Mouse (Mus musculus) ES-Bruce4 (cell line): ENCODE results near the gene Churc1. TPM values are rescaled to one million over a fixed set of nuclear protein-coding genes. Genes with fewer than 3 reads are reported as not detected.

ENCODE experiments used
- H3K27ac ChIP-seq: 2 replicates; pipeline ENCODE4 v1.5.1; 2012; ENCODE audit warnings: low read length, inconsistent platforms; ENCODE audit not compliant: insufficient read depth
- H3K27me3 ChIP-seq: 2 replicates; pipeline ENCODE4 v1.6.1; 2012; ENCODE audit warnings: mild to moderate bottlenecking, low read length, inconsistent platforms; ENCODE audit not compliant: control insufficient read depth, poor library complexity, insufficient read depth, severe bottlenecking
- H3K36me3 ChIP-seq: 2 replicates; pipeline ENCODE4 v1.6.1; 2012; ENCODE audit warnings: inconsistent platforms, mild to moderate bottlenecking, low read length, moderate library complexity; ENCODE audit not compliant: control insufficient read depth, poor library complexity, insufficient read depth, severe bottlenecking
- H3K4me1 ChIP-seq: one replicate; pipeline ENCODE4 v1.8.1; 2011; ENCODE audit warnings: low read length; ENCODE audit not compliant: control insufficient read depth, insufficient read depth
- H3K4me3 ChIP-seq: 2 replicates; pipeline ENCODE4 v1.5.1; 2011; ENCODE audit warnings: low read depth, mild to moderate bottlenecking, low read length
- H3K9ac ChIP-seq: 2 replicates; pipeline ENCODE4 v1.6.1; 2012; ENCODE audit warnings: low read depth, mild to moderate bottlenecking, inconsistent platforms; ENCODE audit not compliant: poor library complexity, severe bottlenecking
- H3K9me3 ChIP-seq: replicated peaks from 2 replicates; pipeline ENCODE4 v1.6.1; 2012; ENCODE audit warnings: mild to moderate bottlenecking, low read length, inconsistent platforms; ENCODE audit not compliant: control insufficient read depth, poor library complexity, insufficient read depth, severe bottlenecking
- CTCF ChIP-seq: IDR thresholded peaks from one replicate; pipeline ENCODE4 v1.8.1; 2011; ENCODE audit warnings: low read depth, low read length
- EP300 ChIP-seq: IDR thresholded peaks from 2 replicates; pipeline ENCODE4 v1.6.1; 2011; ENCODE audit warnings: low read depth, low read length; ENCODE audit not compliant: insufficient read depth
- POLR2A ChIP-seq: IDR thresholded peaks from one replicate; pipeline ENCODE4 v1.8.1; 2011; ENCODE audit warnings: low read length; ENCODE audit not compliant: insufficient read depth
- polyA plus RNA-seq: library from polyadenylated mRNA; stranded (reverse); fragments of >200 nt; gene quantifications from 2 replicates; pipeline ENCODE4 v1.2.4, GENCODE M21; 2011; ENCODE audit warnings: low read depth; ENCODE audit not compliant: missing spikeins, insufficient read depth, insufficient read length

The Churc1 gene
- polyA plus RNA-seq, 1 experiment = 30.7 TPM

- H3K27me3 ChIP-seq = no peaks in the 10 kb centered on the region
- no peak overlapping the region for H3K9ac ChIP-seq
- H3K9me3 ChIP-seq = no peaks in the 10 kb centered on the region
- no peaks in the 10 kb centered on the region for H3K36me3 ChIP-seq
- H3K4me3 ChIP-seq = no peak overlapping the region
- peaks cover 5% of the 10 kb centered on the region for H3K4me1 ChIP-seq
- no peak for TF ChIP-seq POLR2A
- no peak for TF ChIP-seq CTCF
- no peak for TF ChIP-seq EP300
- H3K27ac ChIP-seq = no peak overlapping the region
Observed at GRCm38 (mm10) chr12:76813543-76813942, 48.2 kb downstream of the Churc1 start.

- no peak overlapping the region for H3K9ac ChIP-seq
- H3K4me3 ChIP-seq = no peak overlapping the region
- no peaks in the 10 kb centered on the region for H3K36me3 ChIP-seq
- no peak overlapping the region for H3K27ac ChIP-seq
- no peak for TF ChIP-seq EP300
- no peak for TF ChIP-seq CTCF
- no peak for TF ChIP-seq POLR2A
- peaks cover 8% of the 10 kb centered on the region for H3K4me1 ChIP-seq
- H3K9me3 ChIP-seq = no peaks in the 10 kb centered on the region
- no peaks in the 10 kb centered on the region for H3K27me3 ChIP-seq
Observed at GRCm38 (mm10) chr12:76814120-76814519, 48.8 kb downstream of the Churc1 start.

DNA sequence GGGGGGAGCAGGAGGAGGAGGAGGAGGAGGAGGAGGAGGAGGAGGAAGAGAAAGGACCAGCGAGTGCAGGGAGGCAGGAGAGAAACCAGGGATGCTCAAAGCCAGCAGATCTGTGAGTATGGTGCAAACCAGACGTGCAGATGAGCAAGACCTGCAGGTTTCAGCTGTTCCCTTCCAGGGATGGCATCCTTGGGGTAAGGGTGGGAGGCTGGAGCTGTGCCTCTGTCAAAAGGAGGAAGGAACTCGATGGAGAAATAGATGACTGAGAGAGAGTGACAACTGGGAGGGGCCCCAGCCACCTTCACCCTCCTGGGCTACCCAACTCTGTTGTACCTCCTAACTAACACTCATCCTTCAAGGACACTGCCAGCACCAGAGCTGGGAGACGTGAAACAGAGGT lies 51.4 kb downstream of the Churc1 start:
- H3K27me3 ChIP-seq = no peaks in the 10 kb centered on the region
- no peaks in the 10 kb centered on the region for H3K36me3 ChIP-seq
- no peak for TF ChIP-seq CTCF
- no peak for TF ChIP-seq EP300
- TF ChIP-seq POLR2A = no peak
- H3K9me3 ChIP-seq = no peaks in the 10 kb centered on the region
- peaks cover 5% of the 10 kb centered on the region for H3K4me1 ChIP-seq
- H3K9ac ChIP-seq = no peak overlapping the region
- no peak overlapping the region for H3K27ac ChIP-seq
- no peak overlapping the region for H3K4me3 ChIP-seq

GRCm38 (mm10) chr12:76817176-76817575 lies 51.8 kb downstream of the Churc1 start:
- H3K27me3 ChIP-seq = no peaks in the 10 kb centered on the region
- no peak overlapping the region for H3K4me3 ChIP-seq
- H3K36me3 ChIP-seq = no peaks in the 10 kb centered on the region
- no peak overlapping the region for H3K9ac ChIP-seq
- peaks cover 5% of the 10 kb centered on the region for H3K4me1 ChIP-seq
- H3K27ac ChIP-seq = no peak overlapping the region
- no peak for TF ChIP-seq CTCF
- TF ChIP-seq POLR2A = no peak
- TF ChIP-seq EP300 = no peak
- no peaks in the 10 kb centered on the region for H3K9me3 ChIP-seq

- Histone ChIP-seq H3K4me1 (peaks cover 5% of the 10 kb centered on the region), H3K9me3 (no peaks in the 10 kb centered on the region), H3K36me3 (no peaks in the 10 kb centered on the region), H3K27me3 (no peaks in the 10 kb centered on the region), H3K27ac (peak overlapping the region; percentile 62), H3K9ac (no peak overlapping the region), H3K4me3 (no peak overlapping the region)
- TF ChIP-seq CTCF = no peak
- no peak for TF ChIP-seq POLR2A
- peak; percentile 76; the same call in 1 of the 2 replicates for TF ChIP-seq EP300
Observed at GRCm38 (mm10) chr12:76818120-76818519, 52.8 kb downstream of the Churc1 start.

- no peak for TF ChIP-seq EP300
- no peak for TF ChIP-seq POLR2A
- no peak for TF ChIP-seq CTCF
- Histone ChIP-seq H3K9me3 (no peaks in the 10 kb centered on the region), H3K4me3 (no peak overlapping the region), H3K4me1 (peaks cover 5% of the 10 kb centered on the region), H3K9ac (no peak overlapping the region), H3K36me3 (no peaks in the 10 kb centered on the region), H3K27me3 (no peaks in the 10 kb centered on the region), H3K27ac (no peak overlapping the region)
Observed at GRCm38 (mm10) chr12:76818908-76819307, 53.6 kb downstream of the Churc1 start.
